Mouse (Mus musculus) erythroblast, embryonic 14.5 days (primary cell): Measurements from ENCODE around the gene Efcab5. TPM values are rescaled to one million over a fixed set of nuclear protein-coding genes. Genes with fewer than 3 reads are reported as not detected.

Source experiments
- H3K27me3 ChIP-seq: 2 replicates; pipeline ENCODE4 v1.6.1; 2012; ENCODE audit warnings: inconsistent platforms; ENCODE audit not compliant: control insufficient read depth
- H3K36me3 ChIP-seq: 2 replicates; pipeline ENCODE4 v1.6.1; 2012; ENCODE audit warnings: mild to moderate bottlenecking, inconsistent platforms; ENCODE audit not compliant: control insufficient read depth
- H3K4me1 ChIP-seq: 2 replicates; pipeline ENCODE4 v1.6.1; 2012; ENCODE audit warnings: inconsistent platforms; ENCODE audit not compliant: control insufficient read depth
- H3K4me3 ChIP-seq: replicated peaks from 2 replicates; pipeline ENCODE3; 2012; ENCODE audit warnings: moderate library complexity, mild to moderate bottlenecking, inconsistent platforms
- H3K9me3 ChIP-seq: 2 replicates; pipeline ENCODE4 v1.6.1; 2012; ENCODE audit warnings: low read length, inconsistent platforms, mixed read lengths; ENCODE audit not compliant: control insufficient read depth
- GATA1 ChIP-seq: IDR thresholded peaks from 2 replicates; pipeline ENCODE4 v1.6.1; 2012; ENCODE audit warnings: low read length, inconsistent platforms, mixed read lengths
- TAL1 ChIP-seq: IDR thresholded peaks from 3 replicates; pipeline ENCODE4 v1.6.1; 2012; ENCODE audit warnings: low read length, inconsistent platforms, mixed read lengths
- polyA plus RNA-seq: library from polyadenylated mRNA; stranded (reverse); fragments of >175 nt; gene quantifications from 2 replicates; pipeline ENCODE4 v1.2.3, GENCODE M21; 2012

Efcab5 gene
- polyA plus RNA-seq, 1 experiment, result not detected

GRCm38 (mm10) chr11:77061951-77062350 lies 126.8 kb downstream of the Efcab5 start:
- no peaks in the 10 kb centered on the region for H3K9me3 ChIP-seq
- no peaks in the 10 kb centered on the region for H3K4me1 ChIP-seq
- TF ChIP-seq GATA1, result no peak
- TF ChIP-seq TAL1, result no peak
- peaks cover 5% of the 10 kb centered on the region for H3K36me3 ChIP-seq
- no peaks in the 10 kb centered on the region for H3K27me3 ChIP-seq
- no peak overlapping the region for H3K4me3 ChIP-seq

GRCm38 (mm10) chr11:77042816-77043215 lies 146.0 kb downstream of the Efcab5 start:
- Histone ChIP-seq H3K36me3 (peaks cover 30% of the 10 kb centered on the region), H3K4me1 (no peaks in the 10 kb centered on the region), H3K9me3 (no peaks in the 10 kb centered on the region), H3K4me3 (no peak overlapping the region), H3K27me3 (no peaks in the 10 kb centered on the region)
- no peak for TF ChIP-seq GATA1
- no peak for TF ChIP-seq TAL1

GRCm38 (mm10) chr11:77041891-77042290 lies 146.9 kb downstream of the Efcab5 start:
- Histone ChIP-seq H3K4me3 (no peak overlapping the region), H3K4me1 (no peaks in the 10 kb centered on the region), H3K36me3 (peaks cover 20% of the 10 kb centered on the region), H3K9me3 (no peaks in the 10 kb centered on the region), H3K27me3 (no peaks in the 10 kb centered on the region)
- no peak for TF ChIP-seq TAL1
- TF ChIP-seq GATA1, result no peak

Other genes with a start within 250 kb of the Efcab5 start
- gene Slc6a4, start 190.4 kb downstream of the Efcab5 start, polyA plus RNA-seq, result not detected in 2 replicates
- gene Nsrp1, start 110.5 kb downstream of the Efcab5 start, polyA plus RNA-seq, result 0.49 and 0.65 TPM in 2 replicates
- gene Ssh2, start 27.3 kb upstream of the Efcab5 start, polyA plus RNA-seq, result 0.25 and 0.47 TPM in 2 replicates